Mouse (Mus musculus): ENCODE measurements around the gene Gprin1.

The Gprin1 gene

DNA sequence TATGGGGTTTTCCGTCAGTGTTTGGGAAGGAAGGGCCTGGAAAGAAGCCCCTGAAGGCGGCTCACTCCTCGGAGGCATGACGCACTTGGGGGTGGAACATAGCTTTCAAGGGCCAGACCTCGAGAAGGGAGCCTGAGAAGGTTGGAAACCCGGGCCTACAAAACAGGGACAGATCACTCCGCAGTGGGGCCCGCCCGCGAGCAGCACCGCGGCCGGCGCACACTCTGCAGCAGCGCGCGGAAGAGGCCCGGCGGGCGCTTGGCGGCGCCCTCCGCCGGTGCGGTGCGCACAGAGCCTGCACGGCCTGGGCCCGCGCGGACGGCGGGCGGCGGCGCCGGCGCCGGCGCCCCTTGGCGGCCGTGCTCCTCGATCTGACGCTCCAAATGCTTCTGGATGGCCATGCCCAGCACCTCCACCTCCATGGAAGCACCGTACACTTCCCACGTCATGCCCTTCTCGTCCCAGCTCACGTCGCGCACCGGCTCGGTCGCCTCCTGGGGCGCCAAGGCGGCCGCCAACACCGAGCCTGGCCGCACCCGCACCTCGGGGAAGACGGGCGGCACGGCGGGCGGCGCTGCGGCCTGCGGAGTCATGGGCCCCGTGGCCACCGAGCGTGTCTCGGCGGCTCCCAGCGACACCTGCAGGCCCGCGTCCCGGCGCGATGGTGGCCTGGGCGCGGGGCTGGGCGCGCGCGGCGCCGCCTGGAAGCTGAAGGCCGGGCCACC is 12.0 kb downstream of the Gprin1 start:
- peak; percentile 56 for ATAC-seq (ENCODE audit: insufficient number of reproducible peaks, low FRiP score, low TSS enrichment)

DNA sequence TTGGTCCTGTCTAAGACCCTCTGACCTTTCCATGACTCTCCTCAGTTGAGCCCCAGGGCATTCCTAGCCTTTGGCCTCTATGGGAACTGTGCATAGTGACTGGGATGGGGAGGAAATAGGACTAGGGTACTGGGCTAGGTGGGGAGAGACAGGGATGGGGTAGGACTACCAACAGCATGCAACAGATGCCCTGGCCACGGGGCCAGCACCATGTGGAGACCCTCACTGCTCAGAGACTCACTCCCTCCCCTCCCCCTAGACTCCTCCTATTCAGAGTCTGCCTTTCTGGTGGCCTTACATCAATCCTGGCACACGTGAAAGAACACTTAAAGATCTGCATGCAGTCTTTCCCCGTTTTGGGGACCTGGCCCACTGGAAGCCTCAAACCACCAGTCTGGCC is 12.7 kb downstream of the Gprin1 start:
- ATAC-seq (ENCODE audit: insufficient number of reproducible peaks, low FRiP score, low TSS enrichment): no peak

DNA sequence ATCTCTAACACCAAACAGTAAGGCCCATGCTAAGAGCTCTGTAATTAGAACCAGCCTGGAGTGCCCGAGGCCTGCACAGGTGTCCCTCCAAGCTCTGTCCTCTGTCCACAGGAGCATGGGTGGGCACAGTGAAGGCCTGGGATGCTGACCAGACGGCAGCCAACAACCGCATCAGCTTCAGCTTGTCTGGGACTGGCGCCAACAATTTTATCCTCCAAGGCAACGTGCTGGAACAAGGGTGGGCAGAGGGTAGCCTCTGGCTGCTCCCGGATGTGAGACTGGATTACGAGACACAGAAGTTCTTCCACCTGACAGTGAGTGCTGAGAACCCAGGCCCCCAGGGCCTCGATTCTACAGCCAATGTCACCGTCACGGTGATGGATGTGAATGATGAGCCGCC is 23.5 kb downstream of the Gprin1 start:
- no peak for ATAC-seq (ENCODE audit: insufficient number of reproducible peaks, low FRiP score, low TSS enrichment)

- no peak for ATAC-seq (ENCODE audit: insufficient number of reproducible peaks, low FRiP score, low TSS enrichment)
These were observed 26.5 kb downstream of the Gprin1 start for GRCm38 (mm10) chr13:54723143-54723542.

- ATAC-seq (ENCODE audit: insufficient number of reproducible peaks, low FRiP score, low TSS enrichment): peak; percentile 50; the same call in 1 of the 2 replicates
These were observed 32.8 kb downstream of the Gprin1 start for GRCm38 (mm10) chr13:54716916-54717315.

GRCm38 (mm10) chr13:54714996-54715395 is 34.7 kb downstream of the Gprin1 start:
- no peak for ATAC-seq (ENCODE audit: insufficient number of reproducible peaks, low FRiP score, low TSS enrichment)

DNA sequence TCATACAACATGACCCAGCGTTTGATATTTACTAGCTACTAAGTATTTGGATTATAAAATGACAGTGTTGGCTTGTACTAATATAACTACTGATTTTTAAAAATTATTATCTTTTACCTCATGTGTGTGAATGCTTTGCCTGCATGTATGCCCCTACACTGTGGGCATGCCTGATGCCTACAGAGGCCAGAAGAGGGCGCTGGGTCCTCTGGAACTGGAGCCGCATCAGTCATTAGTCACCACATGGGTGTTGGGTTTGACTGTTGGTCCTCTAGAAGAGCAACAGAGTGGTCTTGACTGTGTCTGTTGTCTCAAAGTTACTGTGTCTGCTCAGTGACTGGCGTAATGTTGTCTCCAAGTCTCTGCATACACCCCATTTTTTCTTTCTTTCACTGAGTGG is 35.3 kb downstream of the Gprin1 start:
- no peak for ATAC-seq (ENCODE audit: insufficient number of reproducible peaks, low FRiP score, low TSS enrichment)

- no peak for ATAC-seq (ENCODE audit: insufficient number of reproducible peaks, low FRiP score, low TSS enrichment)
These were observed 38.8 kb downstream of the Gprin1 start for GRCm38 (mm10) chr13:54710866-54711265.

GRCm38 (mm10) chr13:54704890-54705289 is 44.8 kb downstream of the Gprin1 start:
- no peak for ATAC-seq (ENCODE audit: insufficient number of reproducible peaks, low FRiP score, low TSS enrichment)

- no peak for ATAC-seq (ENCODE audit: insufficient number of reproducible peaks, low FRiP score, low TSS enrichment)
These were observed 47.2 kb downstream of the Gprin1 start for GRCm38 (mm10) chr13:54702507-54702906.

GRCm38 (mm10) chr13:54701243-54701642 is 48.4 kb downstream of the Gprin1 start, which contains the start of gene Cdhr2:
Cdhr2 (plus strand) TSS chr13:54701461.
- ATAC-seq (ENCODE audit: insufficient number of reproducible peaks, low FRiP score, low TSS enrichment): no peak

GRCm38 (mm10) chr13:54695479-54696230 is 54.0 kb downstream of the Gprin1 start:
- ATAC-seq (ENCODE audit: insufficient number of reproducible peaks, low FRiP score, low TSS enrichment): no peak

DNA sequence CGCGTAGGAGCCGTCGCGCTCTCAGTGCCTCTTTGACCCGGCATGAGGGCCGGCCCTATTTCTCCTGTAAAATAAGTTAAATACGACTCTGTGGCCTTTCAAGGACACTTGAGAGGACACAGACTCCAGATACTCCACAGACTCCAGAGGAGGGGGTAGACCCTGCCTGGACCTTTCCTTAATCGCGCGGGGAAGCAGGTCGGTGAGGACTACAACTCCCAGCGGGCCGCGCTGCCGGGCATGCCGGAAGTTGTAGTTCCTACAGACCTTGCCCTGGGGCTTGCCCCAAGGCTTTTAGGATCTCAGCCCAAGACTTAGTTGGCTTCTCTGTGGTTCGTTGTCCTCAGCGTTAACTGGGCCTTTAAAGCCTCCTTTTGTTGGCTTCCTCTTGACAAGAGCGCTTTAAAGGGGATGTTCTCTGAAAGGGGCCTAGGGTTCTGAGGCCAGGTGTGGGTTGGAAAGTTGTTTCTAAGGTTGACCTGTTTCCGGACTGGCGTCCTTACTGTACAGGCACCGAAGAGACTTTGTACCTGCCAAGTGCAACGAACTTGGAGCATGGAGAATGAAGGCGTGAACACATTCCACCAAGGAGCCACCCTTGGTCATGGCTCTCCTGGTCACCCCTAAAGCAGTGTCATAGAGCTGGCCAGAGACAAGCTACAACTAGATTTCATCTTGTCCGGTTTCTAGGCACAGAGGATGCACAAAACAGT is 55.2 kb downstream of the Gprin1 start:
- ATAC-seq (ENCODE audit: insufficient number of reproducible peaks, low FRiP score, low TSS enrichment): peak; percentile 73

- ATAC-seq (ENCODE audit: insufficient number of reproducible peaks, low FRiP score, low TSS enrichment): peak; percentile 86
These were observed 55.9 kb downstream of the Gprin1 start, which contains the start of gene Rnf44 for GRCm38 (mm10) chr13:54693558-54694347. Rnf44 (minus strand) TSS chr13:54693907.

DNA sequence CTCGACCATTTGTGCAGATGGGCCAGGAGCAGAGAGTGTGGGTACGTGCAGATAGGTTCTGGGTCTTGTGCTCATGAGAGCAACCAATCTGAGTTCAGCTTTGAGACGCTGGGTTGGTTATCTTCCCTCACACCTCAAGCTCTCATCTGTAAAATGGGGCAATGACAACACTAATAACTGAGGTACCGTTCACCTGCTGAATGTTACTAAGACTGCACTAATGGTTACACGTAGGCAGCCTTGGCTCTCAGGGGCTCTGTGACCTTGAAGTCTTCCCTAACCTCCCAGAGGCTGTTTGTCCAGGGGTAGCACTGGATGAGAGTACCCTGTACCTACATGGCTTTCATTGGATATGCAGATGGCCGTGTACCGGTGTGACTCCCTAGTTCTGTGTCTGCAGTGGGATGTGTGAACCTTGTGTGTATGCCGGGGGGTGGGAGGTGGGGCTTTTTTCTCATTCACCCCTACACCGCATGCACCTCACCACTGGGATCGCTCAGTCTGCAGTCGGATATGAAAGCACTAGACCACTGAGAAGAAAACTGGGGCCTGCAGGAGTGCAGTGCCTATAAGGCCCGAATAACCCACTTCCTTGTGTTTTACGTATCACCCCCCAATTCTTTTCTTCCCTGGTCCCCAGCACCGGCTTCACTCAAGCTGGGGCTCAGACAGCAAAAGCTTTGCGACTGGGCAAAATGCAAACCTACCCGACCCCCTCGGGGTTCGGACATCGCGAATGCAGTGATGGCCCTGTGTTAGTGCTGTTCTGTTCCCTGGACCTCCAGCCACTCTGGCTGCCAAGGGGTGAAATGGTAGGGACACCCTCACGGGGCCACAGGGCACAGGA is 56.7 kb downstream of the Gprin1 start:
- no peak for ATAC-seq (ENCODE audit: insufficient number of reproducible peaks, low FRiP score, low TSS enrichment)

GRCm38 (mm10) chr13:54691737-54692136 is 57.9 kb downstream of the Gprin1 start:
- ATAC-seq (ENCODE audit: insufficient number of reproducible peaks, low FRiP score, low TSS enrichment): no peak

DNA sequence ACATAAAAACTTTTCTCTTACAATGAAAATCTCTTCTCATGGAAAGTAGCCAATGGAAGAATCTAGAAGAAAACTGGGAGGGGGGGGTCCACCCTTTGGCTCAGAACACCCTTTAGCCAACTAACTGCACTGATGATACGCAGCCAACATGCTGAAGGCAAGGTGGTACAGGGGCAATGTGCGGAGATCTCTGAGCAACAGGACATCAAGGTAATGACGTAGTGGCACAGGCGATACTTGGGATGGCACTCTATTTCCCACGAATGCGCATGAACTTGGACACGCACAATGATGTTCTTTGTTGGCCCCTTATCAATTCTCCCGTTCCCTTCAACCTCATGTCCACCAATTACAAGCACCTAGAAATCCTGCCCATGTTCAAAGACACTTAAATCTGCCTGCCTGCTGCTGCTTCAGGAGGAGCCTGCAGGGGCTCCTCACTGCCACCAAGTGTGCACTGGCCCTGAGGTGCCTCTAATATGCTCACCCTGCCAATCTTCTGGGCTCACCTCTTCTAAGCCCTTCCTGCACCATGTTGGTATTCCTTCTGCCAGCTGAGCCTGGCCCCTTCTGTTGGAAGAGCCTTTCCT is 59.4 kb downstream of the Gprin1 start:
- ATAC-seq (ENCODE audit: insufficient number of reproducible peaks, low FRiP score, low TSS enrichment): no peak

DNA sequence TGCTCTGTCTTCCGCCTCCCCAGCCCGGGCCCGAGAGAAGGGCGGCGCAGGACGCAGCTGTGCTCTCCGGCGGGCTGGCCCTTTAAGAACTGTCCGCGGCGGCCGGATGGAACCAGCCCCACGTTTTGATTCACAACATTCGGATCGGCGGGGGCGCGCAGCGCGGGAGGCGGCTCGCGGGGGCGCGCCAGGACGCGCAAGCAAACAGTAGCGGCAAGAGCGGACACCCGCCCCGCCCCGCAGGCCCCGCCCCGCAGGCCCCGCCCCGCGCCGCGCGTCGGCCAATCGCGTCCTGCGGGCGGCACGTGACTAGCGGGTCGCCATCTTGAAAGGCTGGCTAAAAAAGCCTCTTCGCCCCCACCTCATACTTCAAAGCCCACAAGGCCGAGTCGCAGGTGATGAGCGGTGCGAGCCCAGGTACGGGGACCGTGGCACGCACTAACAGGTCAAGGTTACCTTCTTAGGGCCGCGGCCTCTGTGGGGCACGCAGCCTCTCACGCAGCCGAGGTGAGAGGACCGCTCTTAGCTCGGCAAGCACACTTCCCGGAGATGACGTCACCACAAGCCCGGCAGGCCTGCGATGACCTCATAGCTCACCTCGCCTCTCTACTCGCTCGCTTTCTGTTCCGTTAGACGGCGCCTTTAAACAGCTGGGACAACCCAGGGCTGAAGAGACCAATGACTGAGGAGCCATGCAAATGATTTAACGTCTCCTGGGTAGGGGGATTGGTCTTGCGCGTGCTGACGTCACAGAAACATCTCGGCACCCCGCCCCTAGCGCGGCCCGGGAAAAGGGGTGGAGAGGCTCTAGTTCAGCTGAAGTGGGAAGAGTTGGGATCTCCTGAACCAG is 61.9 kb downstream of the Gprin1 start:
- ATAC-seq (ENCODE audit: insufficient number of reproducible peaks, low FRiP score, low TSS enrichment): peak; percentile 57

All from cerebellum, adult (tissue).